Mouse (Mus musculus) 3T3-L1 (cell line): ENCODE measurements around the gene Mapk14.
A peak's percentile ranks its signal among the peaks of the same experiment; 100 is the strongest.
"Not testable (repeated sequence)": the region's sequence is repeated elsewhere in the genome, so short reads cannot be mapped to it uniquely, and the experiment has no call there.

Experiments used
- DNase-seq: peaks from one replicate; pipeline ENCODE4 v3.0.0-alpha.2; 2015; ENCODE audit warnings: low read depth, low spot score

The Mapk14 gene

DNA sequence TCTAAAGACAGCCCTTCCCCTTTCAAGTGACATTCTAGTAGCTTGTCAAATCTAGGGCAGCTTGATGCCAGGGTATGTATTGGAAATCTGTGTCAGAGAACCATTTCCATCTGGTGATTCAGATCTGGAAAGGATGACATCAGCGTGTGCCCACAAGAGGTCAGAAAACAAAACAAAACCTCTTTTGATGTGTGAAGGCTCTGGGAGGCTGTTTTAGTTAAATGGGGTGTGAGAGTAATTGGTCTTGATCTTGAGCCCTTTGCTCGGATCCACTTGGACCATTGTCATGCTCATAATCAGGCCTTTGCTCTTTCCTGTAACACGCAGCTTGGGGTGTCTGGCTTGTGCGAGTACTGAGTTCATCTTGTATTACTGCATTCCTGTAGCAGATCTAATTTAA, 7.1 kb downstream of the Mapk14 start:
- peak; percentile 70 for DNase-seq

DNA sequence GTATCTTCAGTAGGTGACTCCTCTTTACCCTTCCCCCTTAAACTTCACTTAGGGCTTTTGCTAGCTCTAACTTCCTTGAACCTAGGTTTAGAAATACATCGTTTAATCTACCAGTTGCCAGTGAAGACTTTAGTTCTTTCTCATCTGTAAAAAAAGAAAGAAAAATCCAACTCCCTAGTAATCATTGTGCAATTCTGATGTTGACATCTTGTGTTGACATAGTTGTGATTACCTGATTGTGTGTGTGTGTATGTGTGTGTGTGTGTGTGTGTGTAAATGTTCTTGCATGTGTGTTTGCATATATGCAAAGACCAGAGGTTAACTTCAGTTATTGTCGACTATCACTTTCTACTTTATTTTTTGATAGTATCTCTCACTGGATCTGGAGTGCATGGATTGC, 7.5 kb downstream of the Mapk14 start:
- no peak for DNase-seq

DNA sequence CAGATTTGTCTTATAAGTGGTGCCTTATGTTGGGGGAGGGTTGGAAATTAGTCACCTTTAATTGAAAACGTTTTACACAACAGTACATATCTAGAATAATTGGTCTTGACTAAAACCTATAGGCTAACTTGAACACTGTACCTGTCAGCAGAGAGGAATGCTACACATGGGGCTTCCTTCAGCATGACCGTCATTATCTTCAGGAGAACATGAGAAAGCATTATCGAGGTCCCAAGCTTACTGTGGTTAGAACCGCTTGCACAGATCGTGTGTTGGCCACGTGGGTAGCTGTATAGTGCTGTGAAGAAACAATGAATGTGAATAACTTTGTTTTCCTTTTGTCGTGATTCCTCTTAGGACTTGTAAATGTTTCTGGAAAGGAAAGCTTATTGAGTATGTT, 8.7 kb downstream of the Mapk14 start:
- peak; percentile 22 for DNase-seq

DNA sequence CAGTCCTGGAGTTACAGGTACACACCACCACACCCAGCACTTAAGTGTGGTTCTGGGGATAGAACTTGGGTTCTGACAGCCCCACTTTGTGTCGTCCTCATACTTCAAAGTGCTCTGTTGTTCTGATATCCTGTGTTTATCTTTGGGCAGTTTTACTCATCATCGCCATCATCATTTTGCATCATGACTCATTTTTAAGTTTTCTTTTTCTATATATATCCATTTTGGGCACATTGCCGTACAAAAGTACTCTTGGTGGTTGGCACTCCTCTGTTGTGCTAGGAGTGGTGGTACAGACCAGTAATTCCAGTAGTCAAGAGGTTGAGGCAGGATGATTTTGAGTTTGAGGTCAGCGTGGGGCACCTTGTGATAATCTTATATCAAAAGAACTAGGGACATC, 10.0 kb downstream of the Mapk14 start:
- peak; percentile 37 for DNase-seq

DNA sequence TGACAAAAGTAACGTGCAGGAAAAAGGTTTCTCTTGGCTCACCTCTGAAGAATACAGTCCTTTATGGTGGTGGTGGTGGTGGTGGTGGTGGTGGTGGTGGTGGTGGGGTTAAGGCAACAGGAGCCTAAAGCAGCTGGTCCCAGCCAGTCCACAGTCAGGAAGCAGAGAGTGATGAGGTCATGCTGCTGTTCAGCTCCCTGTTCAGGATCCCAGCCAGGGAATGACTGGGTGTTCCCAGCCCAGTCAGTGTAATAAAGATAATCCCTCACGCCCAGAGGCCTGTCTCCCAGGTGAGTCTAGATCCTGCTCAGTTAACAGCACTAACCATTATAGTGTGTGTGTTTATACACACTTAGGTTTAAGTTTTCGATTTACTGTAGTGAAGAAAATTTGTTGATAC, 10.6 kb downstream of the Mapk14 start:
- DNase-seq, result peak; percentile 62

DNA sequence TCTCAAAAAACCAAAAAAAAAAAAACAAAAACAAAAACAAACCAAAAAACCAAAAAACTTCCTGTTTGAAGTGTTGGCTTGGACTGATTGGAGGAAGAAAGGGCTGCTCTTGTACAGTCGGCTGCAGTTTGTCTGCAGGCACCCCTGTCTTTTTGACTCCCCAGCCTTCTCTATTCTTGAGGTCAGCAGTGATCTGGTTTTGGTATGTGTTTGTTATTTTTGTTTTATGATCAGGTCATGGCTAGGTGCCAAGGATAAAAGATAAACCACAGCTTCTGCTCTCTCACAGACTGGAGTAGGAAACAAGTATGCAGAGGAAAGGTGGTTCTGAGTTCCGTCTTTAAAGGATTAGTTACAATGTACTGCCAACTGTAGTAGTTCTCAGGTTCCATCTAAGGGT, 11.5 kb downstream of the Mapk14 start:
- peak; percentile 45 for DNase-seq

DNA sequence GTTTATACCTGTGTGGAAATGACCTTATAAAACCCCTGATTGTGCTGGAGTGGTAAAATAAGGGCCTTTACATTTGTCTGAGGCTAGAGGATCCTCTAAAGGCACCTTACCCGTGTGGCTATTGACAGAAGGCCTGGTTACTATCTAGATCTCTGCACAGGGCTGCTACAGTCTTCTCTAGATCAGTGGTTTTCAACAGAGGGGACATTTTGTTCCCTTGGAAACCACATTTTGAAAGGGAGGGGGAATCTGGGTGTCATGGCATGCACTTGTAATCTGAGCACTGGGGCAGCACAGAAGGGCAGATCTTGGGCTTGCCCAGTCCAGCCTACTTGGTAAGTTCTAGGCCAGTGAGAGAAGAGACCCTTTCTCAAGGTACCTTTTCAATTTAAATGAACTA, 15.6 kb downstream of the Mapk14 start:
- peak; percentile 36 for DNase-seq

DNA sequence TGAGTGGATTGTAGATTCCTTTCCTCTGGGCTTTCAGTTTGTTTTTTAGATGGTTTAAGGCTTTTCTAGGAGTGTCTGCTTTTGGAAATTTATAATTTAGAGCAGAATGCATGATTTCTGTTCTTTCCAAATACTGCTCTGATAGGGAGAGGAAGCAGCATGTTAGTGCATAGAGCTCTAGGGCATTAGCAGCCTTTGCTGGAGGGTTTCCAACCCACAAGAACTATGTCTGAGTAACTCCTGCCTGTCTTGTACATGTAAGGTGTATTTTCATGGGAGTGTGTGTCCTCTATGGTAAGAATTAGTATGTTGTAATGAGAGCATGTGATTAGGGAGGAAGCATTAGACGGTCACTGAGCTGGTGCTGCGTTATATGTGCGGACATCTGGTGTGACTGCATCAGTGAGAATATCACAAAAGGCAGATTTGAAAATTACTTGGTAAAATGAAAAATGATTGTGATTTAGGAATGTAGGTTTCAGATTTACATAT, 16.1 kb downstream of the Mapk14 start:
- DNase-seq, result peak; percentile 87

DNA sequence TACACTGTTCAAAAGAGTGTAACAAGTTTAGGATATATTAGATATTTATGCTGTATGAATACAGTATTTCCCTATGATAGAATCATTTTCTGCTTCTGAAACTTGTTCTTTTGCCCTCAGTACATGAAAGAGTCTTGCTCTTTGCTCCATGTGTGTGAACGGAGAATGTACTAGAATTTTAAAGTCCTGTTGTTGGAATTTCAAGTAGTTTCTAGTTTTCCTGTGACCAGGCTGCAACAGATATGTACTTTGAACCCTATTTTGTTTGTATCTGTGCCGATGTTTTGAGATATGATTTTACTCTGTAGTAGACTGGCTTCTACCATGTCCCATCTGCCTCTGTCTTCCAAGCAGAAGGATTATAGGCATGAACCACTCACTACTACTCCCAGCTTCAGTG, 16.7 kb downstream of the Mapk14 start:
- no peak for DNase-seq

DNA sequence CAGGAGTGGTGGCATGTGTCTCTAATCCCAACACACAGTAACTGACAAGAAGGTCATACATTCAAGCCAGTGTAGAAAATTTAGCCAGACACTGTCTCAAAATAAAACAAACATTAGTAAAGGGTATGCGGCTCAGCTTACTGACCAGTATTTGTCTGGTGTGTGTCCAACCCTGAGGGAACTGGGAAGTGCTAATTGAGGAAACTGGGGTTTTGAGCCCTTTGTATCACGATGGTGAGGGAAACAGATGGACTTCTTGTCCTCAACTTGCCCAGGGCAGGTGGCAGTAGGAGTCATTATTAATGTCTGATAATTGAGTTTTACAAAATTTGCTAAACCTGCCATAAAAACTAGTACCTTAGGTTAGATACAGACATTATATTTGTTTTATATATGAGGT, 17.9 kb downstream of the Mapk14 start:
- no peak for DNase-seq

DNA sequence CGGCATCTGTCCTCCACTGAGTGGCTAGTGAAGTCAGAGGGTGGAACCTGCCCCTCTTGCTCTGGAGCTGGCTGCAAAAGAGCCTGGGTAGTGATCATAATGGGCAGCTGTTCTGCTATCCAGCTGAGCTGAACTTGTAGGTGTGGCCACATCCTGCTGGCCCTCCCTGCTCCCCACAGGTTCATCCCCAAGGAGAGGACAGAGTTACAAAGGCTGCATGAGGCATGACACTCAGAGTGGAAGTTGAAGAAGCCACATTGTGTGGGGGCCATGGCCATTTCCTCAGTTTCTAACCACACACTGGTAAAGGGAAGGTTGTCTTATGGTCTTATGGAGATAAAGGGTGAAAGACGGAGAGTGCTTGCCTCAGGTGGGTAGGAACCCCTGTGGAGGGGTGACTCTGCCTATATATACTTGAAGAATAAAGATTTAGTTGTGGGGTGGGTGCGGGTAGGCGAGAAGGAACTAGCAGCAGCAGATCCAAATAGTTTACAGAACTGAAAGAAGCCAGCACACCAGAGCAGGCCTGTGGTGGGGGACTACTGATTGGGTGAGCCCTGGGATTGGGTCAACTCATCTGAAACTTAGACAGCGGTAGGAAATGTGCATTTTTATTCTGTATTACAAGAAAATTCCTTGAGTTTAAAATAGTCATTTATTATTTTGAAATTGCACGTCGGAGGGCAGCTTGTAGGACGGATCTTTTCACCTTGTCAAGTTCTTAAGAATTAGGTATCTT, 18.6 kb downstream of the Mapk14 start:
- no peak for DNase-seq

DNA sequence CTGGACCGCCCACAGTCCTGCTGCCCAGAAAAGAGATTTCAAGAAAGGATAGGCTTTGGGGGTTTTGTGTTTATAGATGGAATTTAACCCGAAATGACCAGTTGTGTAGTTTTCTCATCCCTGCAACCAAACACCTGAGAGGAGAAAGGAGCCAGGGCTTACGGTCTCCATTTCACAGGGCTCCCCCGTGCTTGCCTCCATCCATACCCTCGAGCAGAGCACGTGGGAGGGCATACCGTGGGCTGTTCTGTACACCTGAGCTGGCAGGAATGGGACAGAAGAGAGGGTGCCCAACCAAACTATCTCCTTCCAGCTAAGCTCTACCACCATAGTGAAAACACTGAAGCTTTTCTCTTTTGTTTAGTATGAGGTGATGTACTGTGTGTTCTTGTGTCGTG, 19.2 kb downstream of the Mapk14 start:
- DNase-seq, result no peak

DNA sequence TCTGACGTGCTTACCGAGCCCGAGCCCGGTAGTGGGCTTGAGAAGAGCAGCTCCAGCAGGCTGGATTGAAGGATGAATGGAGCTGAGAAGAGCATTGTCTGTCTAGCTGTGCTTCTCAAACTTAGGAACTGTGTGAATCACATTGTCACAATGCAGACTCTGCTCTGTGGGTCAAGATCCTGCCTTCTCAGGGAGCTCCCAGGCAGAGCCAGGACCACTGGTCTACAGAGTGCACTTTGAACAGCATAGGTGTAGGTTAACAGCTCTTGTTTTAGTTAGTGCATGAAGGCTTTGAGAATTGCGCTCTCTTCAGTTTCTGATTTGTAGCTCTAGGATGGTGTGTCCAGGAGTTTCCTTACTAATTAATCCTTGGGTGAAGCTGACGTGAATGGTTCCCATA, 20.1 kb downstream of the Mapk14 start:
- DNase-seq, result no peak

DNA sequence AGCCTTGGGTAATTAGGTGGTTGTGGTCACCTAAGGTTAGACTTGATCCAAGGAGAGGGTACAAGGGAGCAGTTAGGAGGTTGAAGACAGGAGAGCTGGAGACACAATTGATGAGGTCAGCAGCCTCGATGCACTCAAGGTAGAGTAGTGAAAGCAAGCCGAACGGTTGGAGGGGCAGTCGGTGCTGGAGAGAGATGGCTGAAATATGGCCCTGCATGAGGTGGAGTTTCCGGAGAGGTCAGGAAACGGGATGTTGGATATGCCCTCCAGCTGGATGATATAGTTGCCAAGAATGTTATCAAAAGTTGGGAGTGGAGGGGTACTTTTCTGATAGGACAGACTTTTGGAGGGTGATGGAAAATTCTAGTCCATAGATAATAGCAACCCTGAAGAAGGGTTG, 21.2 kb downstream of the Mapk14 start:
- DNase-seq, result no peak

DNA sequence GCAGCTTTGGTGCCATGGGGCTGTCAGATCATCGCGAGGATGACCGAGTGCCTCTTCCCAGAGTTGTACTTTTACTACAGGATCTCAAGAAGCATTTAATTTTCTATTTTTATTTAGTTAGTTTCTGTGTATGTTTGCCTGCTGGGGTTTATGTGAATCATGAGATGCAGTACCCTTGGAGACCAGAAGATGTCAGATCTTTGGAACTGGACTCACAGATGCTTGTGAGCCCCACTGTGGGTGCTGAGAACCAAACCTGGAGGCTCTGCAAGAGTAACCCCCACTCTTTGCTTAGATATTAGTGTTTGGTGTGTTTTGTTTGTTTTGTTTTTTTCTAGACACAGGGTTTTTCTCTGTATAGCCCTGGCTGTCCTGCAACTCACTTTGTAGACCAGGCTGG, 22.9 kb downstream of the Mapk14 start:
- DNase-seq, result peak; percentile 44

DNA sequence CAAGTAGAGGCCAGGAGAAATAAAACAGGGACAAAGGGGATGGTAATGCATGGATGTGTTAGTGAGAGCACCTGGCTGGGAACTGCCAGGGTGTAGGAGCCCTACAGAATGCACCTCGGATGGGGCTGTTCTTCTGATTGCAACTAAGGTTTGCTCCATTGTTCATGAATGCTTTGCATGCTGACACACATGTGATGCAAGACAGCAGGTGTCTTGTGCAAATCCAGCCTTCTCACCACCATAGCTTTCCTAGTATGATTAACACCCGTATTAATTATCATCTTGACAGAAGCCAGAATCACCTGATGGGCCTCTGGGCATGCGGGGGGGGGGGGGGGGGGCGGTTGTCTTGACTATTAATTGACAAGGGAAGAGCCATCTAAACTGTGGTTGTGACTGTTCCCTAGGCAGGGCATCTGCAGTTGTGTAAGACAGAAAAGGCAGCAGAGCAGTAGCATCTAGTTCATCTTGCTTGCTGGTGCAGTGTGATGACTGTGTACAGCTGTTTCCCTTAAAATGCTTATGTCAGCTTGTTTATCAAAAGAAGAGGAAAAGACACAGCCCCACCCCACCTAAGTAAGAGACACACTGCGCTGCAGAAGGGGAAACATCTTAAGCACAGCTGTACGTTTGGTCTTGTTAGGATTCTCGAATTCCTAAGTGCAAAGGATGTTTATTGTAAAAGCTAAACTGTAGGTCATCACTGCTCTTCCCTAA, 24.9 kb downstream of the Mapk14 start:
- no peak for DNase-seq

DNA sequence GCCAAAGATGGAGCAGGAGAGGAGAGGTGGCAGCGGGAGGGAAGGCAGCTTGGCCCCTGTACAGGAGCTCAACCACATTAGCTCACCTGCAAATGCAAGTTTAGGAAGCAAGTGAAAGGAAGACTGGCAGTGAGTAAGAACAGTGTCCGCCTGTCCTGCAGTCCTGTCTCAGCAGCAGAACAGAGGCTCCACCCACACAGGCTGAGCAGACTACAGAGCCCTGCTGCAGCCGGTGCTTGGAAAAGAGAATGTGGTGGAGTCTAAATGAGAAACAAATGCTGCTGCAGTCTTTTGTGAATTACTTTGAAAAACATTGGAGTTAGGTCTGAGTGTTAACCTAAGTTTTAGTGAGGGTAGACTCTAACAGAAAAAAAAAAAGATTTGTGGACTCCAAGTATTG, 26.4 kb downstream of the Mapk14 start:
- DNase-seq, result no peak

DNA sequence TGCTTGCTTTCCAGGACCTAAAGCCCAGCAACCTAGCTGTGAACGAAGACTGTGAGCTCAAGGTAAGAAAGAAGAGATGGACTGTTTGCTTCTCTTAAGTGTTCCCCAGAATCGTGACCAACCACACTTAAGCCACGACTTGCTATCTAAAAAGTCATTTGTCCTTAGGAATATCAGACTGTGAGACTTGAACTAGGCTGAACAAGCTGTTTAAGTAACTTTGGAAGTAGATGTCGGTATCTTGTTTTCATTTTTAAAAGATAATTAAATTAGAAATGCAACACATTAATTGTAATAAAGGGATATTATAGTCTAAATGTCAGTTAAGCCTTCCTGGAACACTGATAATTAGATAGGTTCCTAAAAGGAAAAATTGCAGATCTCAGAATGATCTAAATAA, 34.7 kb downstream of the Mapk14 start, which contains the start of gene AC170998.1:
TSS of gene AC170998.1 (plus strand) at position 301 of the 400 bp plus-strand sequence.
- DNase-seq, result no peak

DNA sequence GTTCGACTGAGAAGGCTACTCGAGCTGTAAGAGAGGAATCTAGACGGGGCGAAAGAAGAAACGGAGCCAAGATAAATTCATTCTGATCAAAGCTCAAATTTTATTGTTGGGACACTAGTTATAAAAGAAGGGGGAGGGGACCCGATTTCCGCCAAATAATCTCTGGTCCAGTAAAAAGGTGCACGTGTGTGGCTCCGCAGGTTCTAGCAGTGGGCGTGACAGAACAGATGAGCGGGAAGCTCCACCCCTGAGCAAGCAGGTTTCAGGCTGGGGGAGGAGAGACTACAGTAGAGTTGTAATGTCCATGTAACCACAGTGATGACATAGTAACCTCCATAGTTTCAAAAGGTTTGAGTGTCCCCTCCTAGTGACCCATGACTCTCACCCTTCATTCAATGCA, 36.4 kb downstream of the Mapk14 start:
- not testable (repeated sequence) for DNase-seq

DNA sequence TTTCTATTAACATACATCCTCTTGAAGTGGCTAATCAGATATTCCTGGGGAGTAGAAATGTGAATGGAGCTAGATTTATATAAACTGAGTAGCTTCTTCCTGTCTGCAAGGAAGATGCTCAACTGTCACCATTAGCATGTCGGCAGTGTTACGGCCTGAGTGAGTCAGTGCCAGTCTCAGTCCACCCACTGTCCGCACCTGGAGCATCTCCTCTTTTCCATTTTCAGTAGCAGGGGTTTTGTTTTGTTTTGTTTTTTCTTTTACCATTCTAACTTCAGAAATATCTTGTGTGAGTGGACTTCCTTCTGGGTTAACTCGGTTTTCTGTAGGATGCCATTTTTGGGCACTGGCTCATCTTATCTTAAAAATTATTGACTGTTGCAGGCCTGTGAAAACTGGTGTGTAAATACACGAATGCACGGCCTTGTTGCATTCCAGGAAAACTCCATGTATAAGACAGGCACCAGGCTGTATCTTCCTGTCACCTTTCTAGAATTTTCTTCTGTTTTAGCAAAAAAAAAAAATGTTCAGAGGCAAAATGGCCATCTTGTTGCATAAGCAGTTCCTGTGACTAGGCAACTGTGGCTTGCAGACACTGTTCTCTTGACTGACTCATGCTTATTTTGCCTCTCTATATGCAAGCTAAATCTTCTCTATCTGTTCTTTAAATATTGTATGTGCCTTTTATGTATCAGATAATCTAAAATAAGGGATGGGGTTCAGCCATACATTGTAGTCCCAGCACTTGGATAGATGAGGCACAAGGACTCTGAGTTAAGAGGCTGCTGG, 44.4 kb downstream of the Mapk14 start:
- DNase-seq, result no peak

DNA sequence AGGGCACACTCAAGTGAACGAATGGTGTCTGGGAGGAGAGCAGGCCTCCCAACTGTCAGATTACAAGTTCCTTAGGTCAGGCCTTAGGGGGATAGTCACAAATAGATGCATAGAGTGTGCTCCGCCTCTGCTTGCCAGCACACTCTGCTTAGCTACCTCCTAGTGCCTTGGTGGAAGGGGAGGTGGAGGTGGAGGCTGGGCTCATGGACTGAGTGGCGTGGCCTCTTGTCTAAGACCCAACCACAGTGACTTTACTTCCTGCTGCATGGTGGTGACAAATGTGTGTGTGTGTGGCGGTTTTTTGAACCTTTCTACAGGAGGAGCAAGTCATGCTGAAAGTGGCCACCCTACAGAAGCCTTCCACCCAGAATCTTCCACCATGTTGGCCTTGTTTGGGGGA, 45.4 kb downstream of the Mapk14 start:
- DNase-seq, result no peak

DNA sequence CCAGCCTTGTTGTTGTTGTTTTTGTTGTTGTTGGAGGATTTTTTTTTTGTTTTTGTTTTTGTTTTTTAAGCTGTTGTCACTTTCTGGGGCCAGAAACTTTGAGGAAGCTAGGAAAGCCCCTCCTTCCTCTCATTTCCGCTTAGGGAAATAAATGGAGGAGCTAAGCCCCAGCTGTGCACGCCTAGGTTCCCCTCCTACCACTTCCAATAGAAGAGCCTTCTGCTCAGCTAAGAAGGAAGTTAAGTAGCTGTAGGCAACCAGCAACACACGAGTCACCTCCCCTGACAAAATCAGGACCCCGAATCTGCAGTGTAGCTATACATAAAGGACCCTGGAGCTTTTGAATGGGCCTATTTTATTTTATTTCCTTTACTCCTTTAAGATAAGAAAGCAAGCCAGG, 46.8 kb downstream of the Mapk14 start:
- no peak for DNase-seq
